Mouse (Mus musculus): Measurements from ENCODE around the gene Epo. TPM values are rescaled to one million over a fixed set of nuclear protein-coding genes. Genes with fewer than 3 reads are reported as not detected.
A peak's percentile ranks its signal among the peaks of the same experiment; 100 is the strongest.

The Epo gene
- polyA plus RNA-seq, 2 experiments, result 0.40 to 0.85 TPM

DNA sequence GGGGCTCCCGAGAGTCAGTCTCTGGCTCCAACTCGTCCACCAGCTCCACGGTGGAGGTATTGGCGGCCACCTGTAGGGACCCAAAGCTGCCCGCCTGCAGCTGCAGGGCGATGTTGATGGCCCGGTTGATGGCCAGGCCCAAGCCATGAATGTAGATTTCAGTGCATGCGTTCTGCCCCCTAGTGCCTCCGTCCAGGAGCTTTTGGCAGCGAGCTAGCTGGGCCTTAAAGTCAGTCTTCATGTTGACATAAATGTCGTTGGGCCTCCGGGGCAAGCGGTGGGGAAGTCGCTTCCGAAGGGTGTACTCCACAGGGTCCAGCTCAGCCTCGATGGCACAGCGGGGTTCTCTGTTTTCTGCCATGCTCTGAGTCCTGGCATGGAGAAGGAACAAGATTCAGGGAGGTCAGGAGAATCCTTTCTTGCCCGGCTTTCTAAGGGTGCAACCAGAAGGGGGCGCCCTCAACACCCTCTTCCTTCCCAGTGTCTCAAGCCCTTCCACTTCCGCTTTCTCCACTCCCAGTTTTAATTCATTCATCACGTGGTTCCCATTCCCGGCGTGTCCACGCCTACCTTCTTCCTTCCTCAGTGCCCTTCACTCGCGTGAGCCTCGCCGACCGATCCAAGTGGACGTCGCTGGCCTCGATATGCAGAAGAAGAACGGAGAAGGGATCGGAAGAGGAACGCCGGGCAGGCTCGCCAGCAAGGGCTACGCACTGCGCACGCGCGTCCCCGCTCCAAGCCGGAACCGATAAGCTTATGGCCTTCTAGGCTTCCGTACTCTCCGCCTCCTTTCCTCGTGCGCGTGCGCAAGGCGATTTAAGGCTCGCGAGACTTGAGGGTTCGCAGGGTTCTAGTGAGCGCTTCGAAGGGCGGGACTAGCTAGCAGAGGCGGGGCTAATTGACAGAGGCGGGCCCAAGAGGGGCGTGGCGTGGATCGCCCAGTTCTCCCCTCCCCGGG lies 31.1 kb downstream of the Epo start, which contains the start of gene Pop7:
TSS of gene Pop7 (minus strand) at position 810 of the 958 bp plus-strand sequence.
- peak within 1 kb of the TSS; percentile 78 for H3K9ac ChIP-seq (replicated peaks)
- WGBS (ENCODE audit: insufficient replicate concordance), result under 1% methylated on average over 64 of the region's 64 CpGs

DNA sequence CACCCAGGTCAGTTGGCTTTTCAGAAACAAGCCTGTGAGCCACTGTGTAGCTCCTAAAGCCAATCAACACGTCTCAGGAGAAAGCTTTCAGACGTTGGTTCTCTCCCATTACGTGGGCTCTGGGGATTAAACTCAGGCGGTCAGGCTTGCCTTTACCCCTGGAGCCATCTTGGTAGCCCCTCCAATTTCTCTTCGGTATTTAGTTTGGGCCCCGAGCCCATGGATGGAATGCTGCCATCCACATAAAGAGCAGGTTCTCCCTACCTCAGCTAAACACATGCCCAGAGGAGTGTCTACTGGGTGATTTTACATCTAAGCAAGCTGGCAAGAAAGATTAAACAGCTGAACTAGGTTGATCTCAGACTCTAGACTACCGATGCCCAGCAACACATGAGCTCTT lies 32.9 kb downstream of the Epo start:
- TF ChIP-seq CTCF (IDR thresholded peaks at IDR 0.05; ENCODE audit: low read depth) (no peak), EP300 (IDR thresholded peaks at IDR 0.05; ENCODE audit: low read depth) (no peak)
- no peaks in the 10 kb centered on the region for H3K27me3 ChIP-seq (ENCODE audit: control insufficient read depth, insufficient read depth, low read length)

More for the DNA sequence above, 31.1 kb downstream of the Epo start, which contains the start of gene Pop7:
- no peaks in the 10 kb centered on the region for H3K36me3 ChIP-seq (replicated peaks; ENCODE audit: control insufficient read depth, insufficient read depth, low read depth)
- peak within 1 kb of the TSS; percentile 75 for H3K27ac ChIP-seq
- no peaks in the 10 kb centered on the region for H3K9me3 ChIP-seq (ENCODE audit: control insufficient read depth, low read length)
- TF ChIP-seq CTCF (IDR thresholded peaks at IDR 0.05; ENCODE audit: low read depth) (peak; percentile 94), EP300 (IDR thresholded peaks at IDR 0.05; ENCODE audit: low read depth) (peak; percentile 68)
- no peaks in the 10 kb centered on the region for H3K27me3 ChIP-seq (ENCODE audit: control insufficient read depth, insufficient read depth, low read length)
- H3K4me2 ChIP-seq (ENCODE audit: low read depth), result peak within 1 kb of the TSS; percentile 72
- peaks cover 16 to 17% of the 10 kb centered on the region in 2 experiments for H3K4me1 ChIP-seq (replicated peaks; ENCODE audit: control insufficient read depth in 2 of 2, insufficient read depth in 2 of 2, low read length in 1 of 2)
- H3K4me3 ChIP-seq (ENCODE audit: insufficient read depth in 1 of 2, low read depth in 2 of 2, low read length in 2 of 2), result peak within 1 kb of the TSS; percentile 63 to 70
- ATAC-seq (ENCODE audit: insufficient read depth), result peak; percentile 91
- DNase-seq (ENCODE audit: low read depth in 3 of 3, low spot score in 3 of 3), result peak; percentile 98 to 100 (median 99)

DNA sequence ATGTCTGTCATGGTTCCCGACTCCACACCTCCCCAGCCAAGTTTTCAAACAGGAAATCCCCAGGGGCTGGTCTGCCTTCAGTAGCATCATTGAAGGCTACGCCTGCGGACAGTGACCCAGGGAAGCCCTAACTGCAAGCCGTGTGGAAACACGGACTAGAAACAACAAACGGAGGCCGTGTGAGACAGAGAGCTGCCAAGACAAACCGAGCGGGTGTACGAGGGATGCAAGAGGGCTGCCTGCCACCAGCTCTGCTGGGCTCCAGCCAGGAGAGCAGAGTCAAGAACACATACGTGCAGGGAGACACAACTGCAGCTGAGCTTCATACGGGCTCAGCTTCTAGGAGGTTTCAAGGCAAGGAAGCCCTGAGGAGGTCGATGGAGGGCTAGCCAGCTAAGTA lies 39.2 kb downstream of the Epo start:
- no peaks in the 10 kb centered on the region for H3K9me3 ChIP-seq (ENCODE audit: control insufficient read depth, low read length)
- H3K27me3 ChIP-seq (ENCODE audit: control insufficient read depth, insufficient read depth, low read length), result no peaks in the 10 kb centered on the region
- 75% methylated on average over 13 of the region's 13 CpGs for WGBS (ENCODE audit: insufficient replicate concordance)
- no peak overlapping the region for H3K27ac ChIP-seq
- no peaks in the 10 kb centered on the region for H3K4me1 ChIP-seq (replicated peaks; ENCODE audit: control insufficient read depth in 2 of 2, insufficient read depth in 2 of 2, low read length in 1 of 2)
- H3K36me3 ChIP-seq (replicated peaks; ENCODE audit: control insufficient read depth, insufficient read depth, low read depth), result no peaks in the 10 kb centered on the region
- DNase-seq (ENCODE audit: low read depth in 3 of 3, low spot score in 3 of 3) (no peak), ATAC-seq (ENCODE audit: insufficient read depth) (no peak)
- no peak overlapping the region for H3K9ac ChIP-seq (replicated peaks)
- no peak overlapping the region for H3K4me2 ChIP-seq (ENCODE audit: low read depth)
- TF ChIP-seq CTCF (IDR thresholded peaks at IDR 0.05; ENCODE audit: low read depth), result no peak
- no peak for TF ChIP-seq EP300 (IDR thresholded peaks at IDR 0.05; ENCODE audit: low read depth)
- no peak overlapping the region for H3K4me3 ChIP-seq (ENCODE audit: insufficient read depth in 1 of 2, low read depth in 2 of 2, low read length in 2 of 2)

More for the DNA sequence above, 32.9 kb downstream of the Epo start:
- Histone ChIP-seq H3K4me2 (ENCODE audit: low read depth) (no peak overlapping the region), H3K9ac (replicated peaks) (no peak overlapping the region), H3K4me1 (replicated peaks; ENCODE audit: control insufficient read depth in 2 of 2, insufficient read depth in 2 of 2, low read length in 1 of 2) (peaks cover 16 to 17% of the 10 kb centered on the region in 2 experiments), H3K36me3 (replicated peaks; ENCODE audit: control insufficient read depth, insufficient read depth, low read depth) (no peaks in the 10 kb centered on the region), H3K27ac (no peak overlapping the region), H3K9me3 (ENCODE audit: control insufficient read depth, low read length) (no peaks in the 10 kb centered on the region), H3K4me3 (ENCODE audit: insufficient read depth in 1 of 2, low read depth in 2 of 2, low read length in 2 of 2) (no peak overlapping the region)
- 83% methylated on average over 7 of the region's 7 CpGs for WGBS (ENCODE audit: insufficient replicate concordance)
- ATAC-seq (ENCODE audit: insufficient read depth) (no peak), DNase-seq (ENCODE audit: low read depth in 3 of 3, low spot score in 3 of 3) (no peak)

DNA sequence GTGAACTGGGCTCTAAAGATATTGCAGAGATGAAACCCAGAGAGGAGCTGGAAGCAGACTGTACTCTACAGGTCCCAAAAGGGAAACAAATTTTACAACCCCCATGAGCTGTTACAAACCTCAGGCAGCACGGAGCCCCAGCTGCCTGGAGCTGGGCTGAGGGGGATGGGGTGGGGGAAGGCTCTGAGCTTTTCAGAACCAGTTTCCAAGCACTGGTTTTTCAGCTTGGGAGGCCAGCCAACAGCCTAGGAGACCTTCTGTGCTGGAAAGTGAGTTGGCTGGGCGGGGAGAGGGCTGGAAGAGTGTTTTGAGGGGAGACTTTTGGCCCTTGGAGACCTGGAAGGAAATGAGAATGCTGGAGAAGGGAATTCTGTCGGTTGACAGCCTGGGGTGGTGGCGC lies 41.5 kb downstream of the Epo start:
- Histone ChIP-seq H3K9ac (replicated peaks) (no peak overlapping the region), H3K9me3 (ENCODE audit: control insufficient read depth, low read length) (no peaks in the 10 kb centered on the region), H3K27me3 (ENCODE audit: control insufficient read depth, insufficient read depth, low read length) (no peaks in the 10 kb centered on the region; the same call in 1 of the 2 replicates), H3K4me1 (replicated peaks; ENCODE audit: control insufficient read depth in 2 of 2, insufficient read depth in 2 of 2, low read length in 1 of 2) (no peaks in the 10 kb centered on the region), H3K27ac (no peak overlapping the region), H3K4me2 (ENCODE audit: low read depth) (no peak overlapping the region), H3K36me3 (replicated peaks; ENCODE audit: control insufficient read depth, insufficient read depth, low read depth) (no peaks in the 10 kb centered on the region), H3K4me3 (ENCODE audit: insufficient read depth in 1 of 2, low read depth in 2 of 2, low read length in 2 of 2) (no peak overlapping the region)
- 38% methylated on average over 4 of the region's 4 CpGs for WGBS (ENCODE audit: insufficient replicate concordance)
- TF ChIP-seq EP300 (IDR thresholded peaks at IDR 0.05; ENCODE audit: low read depth) (no peak), CTCF (IDR thresholded peaks at IDR 0.05; ENCODE audit: low read depth) (no peak)
- no peak for ATAC-seq (ENCODE audit: insufficient read depth)
- DNase-seq (ENCODE audit: low read depth in 3 of 3, low spot score in 3 of 3), result no peak

DNA sequence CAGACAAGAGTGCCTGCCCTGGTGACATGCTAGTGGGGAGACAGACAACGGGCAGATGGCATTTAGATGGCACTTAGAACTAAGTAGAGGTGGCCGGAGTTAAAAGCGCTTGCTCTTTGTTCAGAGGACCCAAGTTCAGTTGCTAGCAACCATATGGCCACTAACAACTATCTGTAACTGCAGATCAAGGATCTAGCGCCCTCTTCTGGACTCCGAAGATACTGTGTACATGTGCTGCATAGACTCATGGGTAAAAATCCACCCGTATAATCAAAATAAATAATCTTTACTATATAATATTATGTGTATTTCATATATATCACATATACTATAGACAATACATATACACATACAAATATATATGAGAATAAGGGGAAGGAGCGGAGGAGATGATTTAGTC lies 45.4 kb downstream of the Epo start:
- no peak for ATAC-seq (ENCODE audit: insufficient read depth)
- Histone ChIP-seq H3K9ac (replicated peaks) (no peak overlapping the region), H3K27me3 (ENCODE audit: control insufficient read depth, insufficient read depth, low read length) (peaks cover 12% of the 10 kb centered on the region), H3K4me3 (ENCODE audit: insufficient read depth in 1 of 2, low read depth in 2 of 2, low read length in 2 of 2) (no peak overlapping the region), H3K9me3 (ENCODE audit: control insufficient read depth, low read length) (no peaks in the 10 kb centered on the region), H3K36me3 (replicated peaks; ENCODE audit: control insufficient read depth, insufficient read depth, low read depth) (no peaks in the 10 kb centered on the region), H3K4me1 (replicated peaks; ENCODE audit: control insufficient read depth in 2 of 2, insufficient read depth in 2 of 2, low read length in 1 of 2) (no peaks in the 10 kb centered on the region), H3K27ac (no peak overlapping the region), H3K4me2 (ENCODE audit: low read depth) (no peak overlapping the region)
- TF ChIP-seq EP300 (IDR thresholded peaks at IDR 0.05; ENCODE audit: low read depth), result no peak
- peak; percentile 28; the same call in 1 of the 2 replicates for TF ChIP-seq CTCF (IDR thresholded peaks at IDR 0.05; ENCODE audit: low read depth)
- 72% methylated on average over 7 of the region's 7 CpGs for WGBS (ENCODE audit: insufficient replicate concordance)
- DNase-seq (ENCODE audit: low read depth in 3 of 3, low spot score in 3 of 3), result no peak
